Mouse (Mus musculus): ENCODE measurements around the gene Apbb1.

DNA sequence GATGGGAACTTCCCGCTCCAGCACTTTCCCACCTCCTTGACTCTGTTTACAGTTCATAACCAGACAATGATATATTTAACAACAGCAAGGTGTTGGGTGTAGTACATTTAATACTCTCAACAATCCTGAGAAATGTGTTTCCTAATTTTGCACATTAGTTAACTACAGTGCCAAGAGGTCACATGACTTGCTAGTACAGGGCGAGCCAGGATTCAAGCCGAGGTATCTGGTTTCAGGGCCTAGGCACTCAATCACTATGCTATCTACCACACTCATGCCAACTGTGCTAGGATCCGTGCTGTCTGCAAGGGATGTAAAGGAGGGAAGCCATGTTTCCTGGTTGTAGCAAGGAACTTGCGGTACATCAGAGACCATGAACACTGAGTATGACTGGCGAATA is 35.1 kb upstream of the Apbb1 start:
- TF ChIP-seq CTCF (IDR thresholded peaks at IDR 0.05; ENCODE audit: borderline replicate concordance, insufficient read depth, low read length): no peak
- no peak for TF ChIP-seq POLR2A (IDR thresholded peaks at IDR 0.05; ENCODE audit: low read depth, low read length)

All from embryonic fibroblast, embryonic 13.5 days (primary cell).